Mouse (Mus musculus) lung, adult 2 months (tissue): ENCODE results near the gene Slc44a1. TPM values are rescaled to one million over a fixed set of nuclear protein-coding genes. Genes with fewer than 3 reads are reported as not detected.
A peak's percentile ranks its signal among the peaks of the same experiment; 100 is the strongest.

Experiments used
- DNase-seq: peaks from one replicate; pipeline ENCODE4 v3.0.0; 2022
- H3K4me1 ChIP-seq: fragments of 200-500 bp; 2 replicates; pipeline ENCODE4 v1.6.1; 2011; ENCODE audit warnings: low read length; ENCODE audit not compliant: control insufficient read depth, insufficient read depth
- H3K4me3 ChIP-seq: fragments of 200-500 bp; replicated peaks from 2 replicates; pipeline ENCODE3; 2011; ENCODE audit warnings: low read depth, mild to moderate bottlenecking, control low read depth, low read length; ENCODE audit errors: extremely low read depth
- CTCF ChIP-seq: fragments of 200-500 bp; IDR thresholded peaks from 2 replicates; pipeline ENCODE4 v1.5.1; 2011; ENCODE audit warnings: mild to moderate bottlenecking, low read length, control low read depth; ENCODE audit not compliant: insufficient read depth
- POLR2A ChIP-seq: fragments of 200-500 bp; IDR thresholded peaks from 2 replicates; pipeline ENCODE4 v1.6.1; 2011; ENCODE audit warnings: low read depth, mild to moderate bottlenecking, control low read depth, low read length, borderline replicate concordance; ENCODE audit errors: extremely low read depth
- WGBS: fragments of 180-500 bp; shearing (Covaris S2); methylation state at CpG from one replicate; pipeline ENCODE4 v1.1.7; 2018; 5-methylcytosine and 5-hydroxymethylcytosine counted together
- polyA plus RNA-seq: library from polyadenylated mRNA; depleted of rRNA; stranded (reverse); fragments of >200 nt; gene quantifications from 2 replicates; pipeline ENCODE4 v1.2.3, GENCODE M21; 2012; rRNA removed

The Slc44a1 gene
- polyA plus RNA-seq: 29.0 and 45.2 TPM in 2 replicates

GRCm38 (mm10) chr4:53440010-53440815 is at the start of gene Slc44a1:
TSS of gene Slc44a1 (plus strand) at chr4:53440413.
- WGBS: under 1% methylated on average over 95 of the region's 122 CpGs
- TF ChIP-seq CTCF: no peak
- peak; percentile 78 for TF ChIP-seq POLR2A
- peak; percentile 79 for DNase-seq
- Histone ChIP-seq H3K4me3 (peak within 1 kb of the TSS; percentile 92), H3K4me1 (peaks cover 6% of the 10 kb centered on the region)

- Histone ChIP-seq H3K4me1 (no peaks in the 10 kb centered on the region; the same call in 1 of the 2 replicates), H3K4me3 (no peak overlapping the region)
- DNase-seq: no peak
- no peak for TF ChIP-seq POLR2A
- no peak for TF ChIP-seq CTCF
- WGBS: 43% methylated on average over 3 of the region's 3 CpGs
These were observed 45.2 kb upstream of the Slc44a1 start for GRCm38 (mm10) chr4:53395002-53395401.

- Histone ChIP-seq H3K4me1 (no peaks in the 10 kb centered on the region; the same call in 1 of the 2 replicates), H3K4me3 (no peak overlapping the region)
- 70% methylated on average over 11 of the region's 11 CpGs for WGBS
- DNase-seq: no peak
- TF ChIP-seq POLR2A (no peak), CTCF (no peak)
These were observed 43.5 kb upstream of the Slc44a1 start for GRCm38 (mm10) chr4:53396623-53397192.

- 38% methylated on average over 4 of the region's 4 CpGs for WGBS
- Histone ChIP-seq H3K4me3 (no peak overlapping the region), H3K4me1 (no peaks in the 10 kb centered on the region; the same call in 1 of the 2 replicates)
- TF ChIP-seq CTCF (no peak), POLR2A (no peak)
- DNase-seq: no peak
These were observed 42.7 kb upstream of the Slc44a1 start for GRCm38 (mm10) chr4:53397280-53398117.

GRCm38 (mm10) chr4:53398561-53398960 is 41.7 kb upstream of the Slc44a1 start:
- no peak for DNase-seq
- WGBS: 44% methylated on average over 5 of the region's 5 CpGs
- Histone ChIP-seq H3K4me1 (no peaks in the 10 kb centered on the region; the same call in 1 of the 2 replicates), H3K4me3 (no peak overlapping the region)
- TF ChIP-seq CTCF: no peak

- WGBS: 47% methylated on average over 1 of the region's 1 CpGs
- no peak for DNase-seq
- TF ChIP-seq POLR2A (no peak), CTCF (no peak)
- no peak overlapping the region for H3K4me3 ChIP-seq
- no peaks in the 10 kb centered on the region; the same call in 1 of the 2 replicates for H3K4me1 ChIP-seq
These were observed 40.8 kb upstream of the Slc44a1 start for GRCm38 (mm10) chr4:53399428-53399827.

GRCm38 (mm10) chr4:53403386-53403785 is 36.8 kb upstream of the Slc44a1 start:
- Histone ChIP-seq H3K4me1 (no peaks in the 10 kb centered on the region; the same call in 1 of the 2 replicates), H3K4me3 (no peak overlapping the region)
- TF ChIP-seq POLR2A: no peak
- 94% methylated on average over 12 of the region's 12 CpGs for WGBS
- DNase-seq: no peak

- 64% methylated on average over 6 of the region's 6 CpGs for WGBS
- no peaks in the 10 kb centered on the region for H3K4me1 ChIP-seq
- no peak for DNase-seq
- H3K4me3 ChIP-seq: no peak overlapping the region
- TF ChIP-seq CTCF (no peak), POLR2A (no peak)
These were observed 35.7 kb upstream of the Slc44a1 start for GRCm38 (mm10) chr4:53404431-53404925.

- no peak for TF ChIP-seq POLR2A
- no peak for TF ChIP-seq CTCF
- no peak for DNase-seq
- Histone ChIP-seq H3K4me3 (no peak overlapping the region), H3K4me1 (no peaks in the 10 kb centered on the region)
These were observed 33.3 kb upstream of the Slc44a1 start for GRCm38 (mm10) chr4:53406866-53407265.
